Mouse (Mus musculus) heart, embryonic 14.5 days (tissue): ENCODE results near the gene Fto. TPM values are rescaled to one million over a fixed set of nuclear protein-coding genes. Genes with fewer than 3 reads are reported as not detected.

Source experiments
- ATAC-seq: fragments of 200-750 bp; cut with Nextera tagmentation; 2 replicates; pipeline ENCODE4 v1.8.0; 2017; ENCODE audit warnings: low read depth, moderate TSS enrichment; ENCODE audit not compliant: insufficient number of reproducible peaks, insufficient read depth, low FRiP score
- H3K27ac ChIP-seq, 2 experiments: fragments of 200-500 bp in 1 of 2; fragments of 300-500 bp in 1 of 2; sonication (generic) in 1 of 2; replicated peaks in 1 of 2; 2 replicates each; pipeline ENCODE4 v1.5.1; 2012 to 2014; ENCODE audit warnings: low read depth in 2 of 2, low read length in 2 of 2, control low read depth in 1 of 2, mild to moderate bottlenecking in 1 of 2, mixed read lengths in 1 of 2; ENCODE audit not compliant: control insufficient read depth in 1 of 2, insufficient read depth in 1 of 2
- H3K27me3 ChIP-seq: fragments of 300-500 bp; sonication (generic); 2 replicates; pipeline ENCODE4 v1.6.1; 2014; ENCODE audit warnings: mild to moderate bottlenecking, low read length, control low read depth; ENCODE audit not compliant: control insufficient read depth, insufficient read depth
- H3K36me3 ChIP-seq: fragments of 300-500 bp; sonication (generic); 2 replicates; pipeline ENCODE4 v1.6.1; 2014; ENCODE audit warnings: mild to moderate bottlenecking, control low read depth, low read length, mixed read lengths; ENCODE audit not compliant: control insufficient read depth, insufficient read depth
- H3K4me1 ChIP-seq, 2 experiments: fragments of 200-500 bp in 1 of 2; fragments of 300-500 bp in 1 of 2; sonication (generic) in 1 of 2; 2 replicates each; pipeline ENCODE4 v1.6.1; 2012 to 2014; ENCODE audit warnings: low read length in 2 of 2, control low read depth in 1 of 2, mixed read lengths in 1 of 2; ENCODE audit not compliant: control insufficient read depth in 2 of 2, insufficient read depth in 2 of 2
- H3K4me2 ChIP-seq: fragments of 300-500 bp; sonication (generic); 2 replicates; pipeline ENCODE4 v1.6.1; 2014; ENCODE audit warnings: mild to moderate bottlenecking, low read length
- H3K4me3 ChIP-seq, 2 experiments: fragments of 200-500 bp in 1 of 2; fragments of 300-500 bp in 1 of 2; sonication (generic) in 1 of 2; 2 replicates each; pipeline ENCODE4 v1.5.1; 2012 to 2014; ENCODE audit warnings: low read length in 2 of 2, mild to moderate bottlenecking in 2 of 2, control low read depth in 1 of 2, low read depth in 1 of 2, moderate library complexity in 1 of 2; ENCODE audit not compliant: control insufficient read depth in 1 of 2, insufficient read depth in 1 of 2
- H3K9ac ChIP-seq: fragments of 300-500 bp; sonication (generic); 2 replicates; pipeline ENCODE4 v1.6.1; 2014; ENCODE audit warnings: mild to moderate bottlenecking, low read length
- H3K9me3 ChIP-seq: fragments of 300-500 bp; sonication (generic); 2 replicates; pipeline ENCODE4 v1.6.1; 2016; ENCODE audit warnings: low read length, control low read depth; ENCODE audit not compliant: control insufficient read depth
- WGBS: fragments of 180-500 bp; shearing (Covaris S2); extraction: QIAGEN DNeasy Blood & Tissue Kit; methylation state at CpG from one replicate; pipeline ENCODE4 v1.1.7; 2014; 5-methylcytosine and 5-hydroxymethylcytosine counted together
- polyA plus RNA-seq: library from polyadenylated mRNA; unstranded; fragments of >200 nt; fragmentation: Nextera tagmentation; extraction: Ambion mirVana; gene quantifications from 2 replicates; pipeline ENCODE4 v1.2.1, GENCODE M21; 2014

Fto gene
- polyA plus RNA-seq, 1 experiment from 2014 or later = 71.5 TPM

DNA sequence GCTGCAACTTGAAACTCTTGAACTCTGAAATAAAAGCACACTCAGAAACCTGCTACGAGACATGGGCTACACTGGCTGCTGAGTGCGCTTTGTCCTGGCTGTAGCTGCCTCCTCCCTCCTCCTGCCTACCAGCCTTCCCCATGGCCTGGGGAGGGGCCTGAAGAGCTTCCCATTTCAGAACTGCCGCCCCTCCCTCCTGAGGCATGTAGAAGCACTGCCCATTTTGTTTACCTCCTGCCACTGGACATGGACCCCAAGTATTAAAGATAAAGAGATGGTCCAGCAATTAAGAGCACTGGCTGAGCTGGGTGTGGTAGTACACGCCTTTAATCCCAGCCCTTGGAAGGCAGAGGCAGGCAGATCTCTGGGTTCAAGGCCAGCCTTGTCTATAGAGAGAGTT lies 322.1 kb downstream of the Fto start:
- WGBS = 85% methylated on average over 4 of the region's 4 CpGs
- ATAC-seq = no peak
- no peak overlapping the region for H3K4me2 ChIP-seq

GRCm38 (mm10) chr8:91636887-91637286 lies 323.6 kb downstream of the Fto start:
- H3K9me3 ChIP-seq = no peaks in the 10 kb centered on the region
- ATAC-seq = no peak
- H3K36me3 ChIP-seq = no peaks in the 10 kb centered on the region
- 83% methylated on average over 6 of the region's 6 CpGs for WGBS
- no peak overlapping the region for H3K4me2 ChIP-seq
- peaks cover 6 to 9% of the 10 kb centered on the region in 2 experiments for H3K4me1 ChIP-seq
- no peaks in the 10 kb centered on the region for H3K27me3 ChIP-seq
- no peak overlapping the region for H3K27ac ChIP-seq
- H3K4me3 ChIP-seq = no peak overlapping the region
- H3K9ac ChIP-seq = no peak overlapping the region

More for the DNA sequence above, 322.1 kb downstream of the Fto start:
- H3K27me3 ChIP-seq = no peaks in the 10 kb centered on the region
- H3K36me3 ChIP-seq = no peaks in the 10 kb centered on the region
- H3K4me3 ChIP-seq = no peak overlapping the region
- no peak overlapping the region for H3K9ac ChIP-seq
- H3K27ac ChIP-seq = no peak overlapping the region
- peaks cover 10 to 21% of the 10 kb centered on the region in 2 experiments for H3K4me1 ChIP-seq
- no peaks in the 10 kb centered on the region for H3K9me3 ChIP-seq

DNA sequence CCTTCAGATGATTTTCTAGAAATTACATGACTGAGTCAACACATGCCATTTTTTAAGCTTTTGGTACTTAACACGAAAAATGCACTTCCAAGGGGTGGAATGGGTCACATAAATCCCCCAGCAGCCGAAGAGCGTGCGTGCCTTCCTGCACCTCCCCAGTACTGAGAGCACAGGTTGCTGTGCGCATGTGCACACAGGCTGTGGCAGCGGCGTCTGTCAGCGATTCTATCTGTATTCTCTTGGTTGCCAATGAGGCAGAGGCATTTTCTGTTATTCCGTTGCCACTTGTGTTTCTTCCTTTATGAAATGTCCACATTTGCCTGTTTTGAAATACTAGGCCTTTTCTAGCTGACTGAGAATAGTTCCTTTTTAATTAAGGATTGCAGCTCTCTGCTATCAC lies 324.4 kb downstream of the Fto start:
- H3K27ac ChIP-seq = no peak overlapping the region
- H3K4me1 ChIP-seq = peaks cover 0 to under 1% of the 10 kb centered on the region in 2 experiments; a peak in 2 of 4 replicates
- WGBS = 93% methylated on average over 9 of the region's 9 CpGs
- H3K9ac ChIP-seq = no peak overlapping the region
- no peaks in the 10 kb centered on the region for H3K36me3 ChIP-seq
- no peak for ATAC-seq
- no peaks in the 10 kb centered on the region for H3K27me3 ChIP-seq
- H3K9me3 ChIP-seq = no peaks in the 10 kb centered on the region
- H3K4me2 ChIP-seq = no peak overlapping the region
- H3K4me3 ChIP-seq = no peak overlapping the region

- Histone ChIP-seq H3K4me2 (no peak overlapping the region), H3K4me1 (no peaks in the 10 kb centered on the region), H3K4me3 (no peak overlapping the region), H3K9ac (no peak overlapping the region), H3K36me3 (no peaks in the 10 kb centered on the region), H3K9me3 (no peaks in the 10 kb centered on the region), H3K27me3 (no peaks in the 10 kb centered on the region), H3K27ac (no peak overlapping the region)
- 92% methylated on average over 12 of the region's 12 CpGs for WGBS
- ATAC-seq = no peak
Measured at GRCm38 (mm10) chr8:91638256-91638655, 324.9 kb downstream of the Fto start.

DNA sequence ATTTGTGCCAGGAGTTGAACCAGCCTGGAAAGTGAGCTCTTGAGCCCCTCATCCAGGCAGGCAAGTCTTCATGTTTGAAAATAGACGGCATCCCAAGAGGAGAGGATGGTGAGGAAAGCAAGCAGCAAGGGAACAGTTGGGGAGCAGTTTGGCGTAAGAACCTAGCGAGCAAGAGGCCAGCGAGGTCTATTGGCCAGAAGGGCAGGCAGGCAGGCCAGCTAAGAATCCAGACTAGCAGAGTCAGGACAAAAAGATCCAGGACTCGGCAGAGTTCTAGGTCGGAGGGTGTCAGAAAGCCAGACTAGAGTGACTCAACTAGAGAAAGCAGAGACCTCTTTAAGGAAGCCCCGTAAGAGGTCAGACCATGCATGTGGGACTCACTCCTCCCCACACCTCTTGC lies 327.1 kb downstream of the Fto start:
- no peak overlapping the region for H3K9ac ChIP-seq
- H3K4me3 ChIP-seq = no peak overlapping the region
- no peaks in the 10 kb centered on the region for H3K36me3 ChIP-seq
- H3K9me3 ChIP-seq = no peaks in the 10 kb centered on the region
- no peak overlapping the region for H3K4me2 ChIP-seq
- H3K4me1 ChIP-seq = peaks cover 0 to 4% of the 10 kb centered on the region in 2 experiments; a peak in 1 of 4 replicates
- no peak for ATAC-seq
- WGBS = 69% methylated on average over 7 of the region's 7 CpGs
- no peak overlapping the region for H3K27ac ChIP-seq
- no peaks in the 10 kb centered on the region for H3K27me3 ChIP-seq

DNA sequence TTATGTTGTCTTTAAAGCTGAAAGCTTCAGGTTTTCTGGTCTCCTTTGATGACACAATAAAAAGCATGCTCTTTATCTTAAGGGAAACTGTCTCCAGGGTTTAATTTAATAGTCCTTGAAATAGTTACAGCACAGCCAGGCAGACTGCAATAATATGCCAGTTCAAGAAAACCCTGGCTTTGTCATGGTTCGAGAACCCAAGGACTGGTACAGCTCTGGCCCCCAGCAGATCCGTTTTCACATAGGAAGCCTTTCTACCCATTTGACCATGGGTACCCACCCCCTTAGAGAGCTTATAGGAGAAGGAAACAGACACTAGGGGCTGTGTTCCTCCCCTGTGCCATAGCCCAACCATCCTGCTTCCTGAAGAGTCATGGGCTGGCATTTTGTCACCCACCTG lies 332.2 kb downstream of the Fto start:
- H3K4me3 ChIP-seq = no peak overlapping the region
- H3K9me3 ChIP-seq = no peaks in the 10 kb centered on the region
- no peak overlapping the region for H3K4me2 ChIP-seq
- no peaks in the 10 kb centered on the region for H3K36me3 ChIP-seq
- no peak overlapping the region for H3K27ac ChIP-seq
- H3K4me1 ChIP-seq = peaks cover 6 to 17% of the 10 kb centered on the region in 2 experiments
- 85% methylated on average over 2 of the region's 2 CpGs for WGBS
- H3K27me3 ChIP-seq = no peaks in the 10 kb centered on the region
- no peak overlapping the region for H3K9ac ChIP-seq
- no peak for ATAC-seq

DNA sequence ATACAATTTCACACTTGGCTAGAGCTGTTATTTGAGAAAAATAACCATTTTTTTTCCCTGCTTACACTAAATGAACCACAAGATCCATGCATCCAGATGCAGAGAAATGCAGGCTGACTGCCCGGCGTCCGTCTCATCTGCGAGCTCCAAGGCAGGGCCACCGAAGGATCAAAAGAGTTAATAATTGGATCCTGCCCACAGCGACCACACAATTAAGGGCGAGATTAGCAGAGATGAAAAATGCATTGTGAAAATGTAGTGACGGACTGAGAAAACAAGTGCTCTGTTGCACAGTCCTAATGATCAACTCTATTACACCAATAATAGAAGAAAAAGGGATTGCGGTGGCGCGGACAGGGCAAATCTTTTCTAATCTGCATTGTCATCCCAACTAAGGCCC lies 334.6 kb downstream of the Fto start:
- Histone ChIP-seq H3K27ac (no peak overlapping the region), H3K36me3 (no peaks in the 10 kb centered on the region), H3K27me3 (no peaks in the 10 kb centered on the region), H3K4me2 (no peak overlapping the region), H3K9me3 (no peaks in the 10 kb centered on the region), H3K9ac (no peak overlapping the region), H3K4me1 (peaks cover 8 to 21% of the 10 kb centered on the region in 2 experiments), H3K4me3 (no peak overlapping the region)
- ATAC-seq = no peak
- 92% methylated on average over 11 of the region's 11 CpGs for WGBS

- Histone ChIP-seq H3K9ac (no peak overlapping the region), H3K4me3 (no peak overlapping the region), H3K27ac (no peak overlapping the region), H3K9me3 (no peaks in the 10 kb centered on the region), H3K36me3 (no peaks in the 10 kb centered on the region), H3K4me2 (no peak overlapping the region), H3K27me3 (no peaks in the 10 kb centered on the region), H3K4me1 (peaks cover 11 to 27% of the 10 kb centered on the region in 2 experiments)
- ATAC-seq = no peak
- 37% methylated on average over 9 of the region's 9 CpGs for WGBS
Measured at GRCm38 (mm10) chr8:91648776-91649175, 335.5 kb downstream of the Fto start.
